Mouse (Mus musculus) B cell, adult 2 months (primary cell): Measurements from ENCODE around the gene Ykt6.
A peak's percentile ranks its signal among the peaks of the same experiment; 100 is the strongest.
"Not testable (repeated sequence)": the region's sequence is repeated elsewhere in the genome, so short reads cannot be mapped to it uniquely, and the experiment has no call there.

ENCODE experiments used
- DNase-seq, 2 experiments: peaks; one replicate each; pipeline ENCODE4 v3.0.0; 2022

The Ykt6 gene

DNA sequence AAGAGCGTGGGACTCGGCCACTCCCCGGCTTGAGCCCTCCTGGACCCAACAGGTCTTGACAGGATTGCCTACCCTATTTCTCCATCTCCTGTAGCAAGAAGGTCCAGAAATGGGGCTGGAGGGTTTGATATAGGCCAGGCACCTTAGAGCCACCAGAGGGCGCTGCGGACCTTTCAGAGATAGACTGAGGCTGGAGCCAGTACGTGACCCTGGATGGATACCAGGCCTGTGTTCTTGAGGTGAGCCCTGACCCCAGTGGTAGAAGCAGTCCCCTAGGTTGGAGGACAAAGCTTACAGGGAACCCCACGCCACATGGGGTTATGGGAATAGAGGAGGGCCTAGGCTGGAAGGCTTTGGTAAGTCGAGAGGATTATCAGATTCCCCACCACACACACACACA lies 40.5 kb downstream of the Ykt6 start:
- peak; percentile 89 to 90 for DNase-seq

DNA sequence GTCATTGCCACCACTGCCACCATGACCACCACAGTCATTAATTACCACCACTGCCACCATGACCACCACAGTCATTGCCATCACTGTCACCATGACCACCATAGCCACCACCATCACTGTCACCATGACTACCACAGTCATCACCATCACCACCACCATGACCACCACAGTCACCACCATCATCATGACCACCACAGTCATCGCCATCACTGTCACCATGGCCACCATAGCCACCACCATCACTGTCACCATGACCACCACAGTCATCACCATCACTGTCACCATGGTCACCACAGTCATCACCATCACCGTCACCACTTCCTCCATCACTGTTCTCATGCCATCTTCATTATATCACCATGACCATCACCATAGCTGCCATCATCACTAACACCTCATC lies 43.0 kb downstream of the Ykt6 start:
- no peak for DNase-seq

DNA sequence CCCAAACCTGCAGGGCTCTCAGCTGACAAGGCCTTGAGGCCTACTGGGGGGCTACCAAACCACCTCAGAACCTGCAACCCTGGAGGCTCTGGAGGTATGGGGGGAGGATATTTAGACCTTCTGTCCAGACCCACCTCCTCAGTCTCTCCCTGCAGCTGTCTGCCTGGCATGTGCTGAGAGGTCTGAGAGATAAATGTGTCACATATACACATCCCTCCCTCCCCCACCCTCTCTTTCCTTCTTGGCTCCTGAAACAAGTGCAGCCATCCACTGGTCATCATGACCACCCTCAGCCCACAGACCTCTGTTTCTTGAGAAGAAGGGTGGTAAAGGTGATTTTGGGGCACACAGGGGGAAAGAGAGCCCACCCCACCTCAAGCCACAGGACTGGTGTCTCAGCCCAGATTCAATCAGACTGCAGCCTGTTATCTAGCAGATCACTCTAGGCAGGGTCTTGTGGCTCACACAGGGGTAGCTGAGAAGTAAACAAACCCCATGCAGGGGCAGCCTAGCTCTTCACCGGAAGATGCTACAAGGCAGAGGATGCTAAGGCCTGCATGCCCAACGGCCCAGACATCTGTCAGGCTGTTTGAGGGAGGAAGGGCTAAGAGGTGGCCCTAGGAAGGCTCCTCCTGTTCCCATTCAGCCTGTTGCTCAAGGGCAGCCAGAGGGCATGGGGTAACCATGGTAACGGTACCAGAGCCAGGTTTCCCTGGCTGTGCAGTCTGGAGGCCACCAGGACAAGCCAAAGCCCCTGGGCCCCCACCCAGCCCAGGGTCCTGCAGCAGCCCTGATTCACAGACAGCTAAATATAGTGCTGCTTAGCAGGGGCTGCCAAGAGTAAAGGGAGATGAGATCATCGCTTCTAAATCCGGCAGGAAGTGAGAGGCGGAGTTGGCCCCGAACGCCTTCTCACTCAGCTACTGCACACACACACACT lies 44.6 kb downstream of the Ykt6 start:
- DNase-seq = peak; percentile 51 to 52

DNA sequence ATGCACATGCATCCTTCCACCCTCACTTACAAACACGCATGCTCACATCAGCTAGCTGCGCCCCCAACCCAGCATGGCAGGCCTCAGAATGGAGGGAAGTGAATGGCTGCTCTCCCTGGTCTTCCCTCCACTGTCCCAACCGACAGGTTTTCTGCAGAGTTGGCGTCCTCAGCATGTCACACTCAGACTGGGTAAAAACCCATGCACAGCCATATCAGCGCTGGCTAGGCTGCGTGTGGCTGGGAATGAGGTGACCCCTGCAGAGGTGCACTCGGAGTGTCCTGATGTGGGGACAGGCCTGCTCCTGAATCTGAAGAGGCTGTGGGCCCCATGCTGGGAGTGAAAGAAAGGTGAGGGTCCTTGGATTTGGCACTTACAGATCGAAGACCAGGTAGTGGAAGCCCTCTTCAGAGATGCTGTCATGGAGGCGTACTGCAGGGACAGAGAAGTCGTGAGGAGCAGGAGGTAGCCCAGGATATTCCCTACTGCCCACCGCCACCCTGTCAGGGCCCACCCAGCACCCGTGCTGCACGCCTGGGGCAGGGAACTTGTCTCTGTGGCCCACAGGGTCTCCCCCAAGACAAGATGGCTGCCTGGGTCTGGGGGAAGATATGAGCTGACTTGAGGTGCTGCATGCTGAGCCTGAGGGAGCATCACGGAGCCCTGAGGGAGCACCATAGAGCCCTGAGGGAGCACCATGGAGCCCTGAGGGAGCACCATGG lies 45.6 kb downstream of the Ykt6 start:
- no peak for DNase-seq

DNA sequence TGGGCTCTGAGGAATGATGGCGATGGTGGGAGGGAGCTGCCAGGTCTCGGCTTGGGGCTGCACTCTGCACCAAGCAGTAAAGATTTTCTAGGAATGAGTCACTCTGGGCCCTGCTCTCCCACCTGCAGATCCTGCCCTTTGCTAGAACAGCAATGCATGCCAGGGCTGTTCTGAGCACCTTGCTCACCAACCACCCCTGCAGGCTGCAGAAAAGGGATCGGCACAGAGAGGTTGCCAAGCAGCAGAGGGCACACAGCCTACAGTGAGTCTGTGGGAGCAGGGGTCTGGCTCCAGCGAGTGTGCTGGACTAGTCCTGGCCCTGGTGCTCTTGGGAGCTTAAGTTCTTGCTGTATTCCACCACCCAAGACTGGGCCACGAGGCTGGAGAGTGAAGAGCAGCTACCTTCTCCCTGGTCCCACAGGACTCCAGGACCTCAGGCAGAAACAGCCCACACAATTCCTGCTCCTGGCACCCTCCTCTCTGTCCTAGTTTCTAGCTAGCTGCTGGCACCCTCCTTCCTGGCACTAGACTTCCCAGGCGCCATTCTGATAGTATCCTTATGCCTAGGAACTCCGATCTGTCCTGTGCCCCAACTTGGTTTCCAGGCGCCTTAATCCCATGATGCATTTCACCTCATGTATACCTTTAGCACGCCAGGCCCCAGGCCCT lies 46.6 kb downstream of the Ykt6 start:
- DNase-seq = no peak

DNA sequence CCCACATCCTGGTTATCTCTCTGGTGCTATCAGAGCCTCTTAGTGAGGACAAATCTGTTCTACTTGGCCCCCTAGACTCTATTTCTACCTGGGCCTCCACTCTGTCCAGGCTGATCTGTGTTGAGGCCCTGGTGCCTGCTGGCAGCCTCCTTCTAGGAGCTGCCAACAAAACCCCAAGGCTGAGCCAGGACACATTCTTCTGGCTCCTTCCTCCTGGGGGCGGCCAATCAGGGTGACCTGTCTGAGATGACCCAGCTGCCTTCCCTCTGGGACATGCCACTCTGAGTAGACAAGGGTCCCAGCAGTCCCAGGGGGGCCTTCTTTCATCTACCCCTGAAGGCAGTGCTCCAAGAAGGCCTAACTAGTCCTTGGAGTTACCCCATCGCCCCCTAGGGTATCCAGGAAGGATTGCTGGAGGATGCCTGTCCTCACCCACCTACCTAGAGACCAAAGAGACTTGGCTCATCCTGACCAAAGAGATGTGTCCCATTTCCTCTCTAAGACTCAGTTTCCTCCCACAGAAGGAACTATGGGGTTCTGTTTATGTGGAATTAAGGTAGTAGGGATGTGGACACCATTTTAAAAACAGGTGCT lies 47.6 kb downstream of the Ykt6 start:
- no peak for DNase-seq

DNA sequence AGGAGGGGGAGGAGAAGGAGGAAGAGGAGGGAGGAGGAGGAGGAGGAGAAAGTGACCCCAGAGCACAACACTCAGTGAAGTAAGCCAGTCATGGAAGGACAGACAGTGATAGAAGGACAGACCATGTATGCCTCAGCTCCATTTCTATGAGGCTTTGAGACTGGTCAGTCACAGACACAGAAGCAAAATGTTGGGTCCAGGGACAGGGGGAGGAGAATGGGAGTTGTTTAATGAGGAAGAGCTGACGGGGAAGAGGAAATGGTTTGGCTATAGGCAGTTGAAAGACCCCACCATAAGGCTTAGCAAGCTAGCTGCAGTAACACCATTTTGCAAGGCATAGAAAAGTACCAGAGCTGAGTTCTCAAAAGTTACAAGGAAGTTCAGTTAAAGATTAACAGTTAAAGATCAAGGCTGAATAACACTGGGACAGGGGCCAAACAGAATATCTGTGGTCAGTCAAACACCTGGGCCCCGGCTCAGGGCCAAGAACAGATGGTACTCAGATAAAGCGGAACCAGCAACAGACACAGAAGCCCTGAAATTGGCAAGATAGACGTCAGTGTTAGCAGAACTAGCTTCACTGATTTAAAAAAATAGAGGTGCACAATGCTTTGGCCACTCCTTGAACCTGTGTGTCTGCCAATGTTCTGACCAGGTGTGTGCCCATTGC lies 50.0 kb downstream of the Ykt6 start:
- DNase-seq = peak in 1 of 2 experiments; percentile 31

DNA sequence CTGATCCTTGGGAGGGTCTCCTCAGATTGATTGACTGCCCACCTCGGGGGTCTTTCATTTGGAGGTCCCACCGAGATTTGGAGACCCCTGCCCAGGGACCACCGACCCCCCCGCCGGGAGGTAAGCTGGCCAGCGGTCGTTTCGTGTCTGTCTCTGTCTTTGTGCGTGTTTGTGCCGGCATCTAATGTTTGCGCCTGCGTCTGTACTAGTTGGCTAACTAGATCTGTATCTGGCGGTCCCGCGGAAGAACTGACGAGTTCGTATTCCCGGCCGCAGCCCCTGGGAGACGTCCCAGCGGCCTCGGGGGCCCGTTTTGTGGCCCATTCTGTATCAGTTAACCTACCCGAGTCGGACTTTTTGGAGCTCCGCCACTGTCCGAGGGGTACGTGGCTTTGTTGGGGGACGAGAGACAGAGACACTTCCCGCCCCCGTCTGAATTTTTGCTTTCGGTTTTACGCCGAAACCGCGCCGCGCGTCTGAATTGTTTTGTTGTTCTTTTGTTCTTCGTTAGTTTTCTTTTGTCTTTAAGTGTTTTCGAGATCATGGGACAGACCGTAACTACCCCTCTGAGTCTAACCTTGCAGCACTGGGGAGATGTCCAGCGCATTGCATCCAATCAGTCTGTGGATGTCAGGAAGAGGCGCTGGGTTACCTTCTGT lies 51.0 kb downstream of the Ykt6 start:
- DNase-seq = peak in 1 of 2 experiments; percentile 47

DNA sequence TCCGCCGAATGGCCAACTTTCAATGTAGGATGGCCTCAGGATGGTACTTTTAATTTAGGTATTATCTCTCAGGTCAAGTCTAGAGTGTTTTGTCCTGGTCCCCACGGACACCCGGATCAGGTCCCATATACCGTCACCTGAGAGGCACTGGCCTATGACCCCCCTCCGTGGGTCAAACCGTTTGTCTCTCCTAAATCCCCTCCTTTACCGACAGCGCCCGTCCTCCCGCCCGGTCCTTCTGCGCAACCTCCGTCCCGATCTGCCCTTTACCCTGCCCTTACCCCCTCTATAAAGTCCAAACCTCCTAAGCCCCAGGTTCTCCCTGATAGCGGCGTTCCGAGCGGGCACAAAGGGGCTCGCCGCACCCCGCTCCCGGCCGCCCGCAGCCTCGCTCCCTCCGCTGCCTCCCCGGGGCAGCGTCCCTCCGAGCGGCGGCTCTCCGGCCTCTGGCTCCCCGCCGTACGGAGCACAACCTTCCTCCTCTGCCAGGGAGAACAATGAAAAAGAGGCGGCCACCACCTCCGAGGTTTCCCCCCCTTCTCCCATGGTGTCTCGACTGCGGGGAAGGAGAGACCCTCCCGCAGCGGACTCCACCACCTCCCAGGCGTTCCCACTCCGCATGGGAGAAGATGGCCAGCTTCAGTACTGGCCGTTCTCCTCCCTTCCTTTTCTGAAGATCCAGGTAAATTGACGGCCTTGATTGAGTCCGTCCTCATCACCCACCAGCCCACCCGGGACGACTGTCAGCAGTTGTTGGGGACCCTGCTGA lies 51.7 kb downstream of the Ykt6 start:
- peak in 1 of 2 experiments; percentile 34 for DNase-seq

DNA sequence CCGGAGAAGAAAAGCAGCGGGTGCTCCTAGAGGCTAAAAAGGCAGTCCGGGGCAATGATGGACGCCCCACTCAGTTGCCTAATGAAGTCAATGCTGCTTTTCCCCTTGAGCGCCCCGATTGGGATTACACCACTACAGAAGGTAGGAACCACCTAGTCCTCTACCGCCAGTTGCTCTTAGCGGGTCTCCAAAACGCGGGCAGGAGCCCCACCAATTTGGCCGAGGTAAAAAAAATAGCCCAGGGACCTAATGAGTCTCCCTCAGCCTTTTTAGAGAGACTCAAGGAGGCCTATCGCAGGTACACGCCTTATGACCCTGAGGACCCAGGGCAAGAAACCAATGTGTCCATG lies 52.3 kb downstream of the Ykt6 start:
- peak in 1 of 2 experiments; percentile 30 for DNase-seq

DNA sequence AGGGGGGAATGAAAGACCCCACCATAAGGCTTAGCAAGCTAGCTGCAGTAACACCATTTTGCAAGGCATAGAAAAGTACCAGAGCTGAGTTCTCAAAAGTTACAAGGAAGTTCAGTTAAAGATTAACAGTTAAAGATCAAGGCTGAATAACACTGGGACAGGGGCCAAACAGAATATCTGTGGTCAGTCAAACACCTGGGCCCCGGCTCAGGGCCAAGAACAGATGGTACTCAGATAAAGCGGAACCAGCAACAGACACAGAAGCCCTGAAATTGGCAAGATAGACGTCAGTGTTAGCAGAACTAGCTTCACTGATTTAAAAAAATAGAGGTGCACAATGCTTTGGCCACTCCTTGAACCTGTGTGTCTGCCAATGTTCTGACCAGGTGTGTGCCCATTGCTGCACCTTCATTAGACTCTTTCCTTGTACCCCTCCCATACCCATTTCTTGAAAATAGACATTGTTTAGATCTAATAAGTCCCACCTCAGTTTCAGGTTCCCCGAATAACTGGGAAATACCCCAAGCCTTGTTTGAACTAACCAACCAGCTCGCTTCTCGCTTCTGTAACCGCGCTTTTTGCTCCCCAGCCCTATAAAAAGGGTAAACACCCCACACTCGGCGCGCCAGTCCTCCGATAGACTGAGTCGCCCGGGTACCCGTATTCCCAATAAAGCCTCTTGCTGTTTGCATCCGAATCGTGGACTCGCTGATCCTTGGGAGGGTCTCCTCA lies 55.4 kb downstream of the Ykt6 start:
- DNase-seq = not testable (repeated sequence)

DNA sequence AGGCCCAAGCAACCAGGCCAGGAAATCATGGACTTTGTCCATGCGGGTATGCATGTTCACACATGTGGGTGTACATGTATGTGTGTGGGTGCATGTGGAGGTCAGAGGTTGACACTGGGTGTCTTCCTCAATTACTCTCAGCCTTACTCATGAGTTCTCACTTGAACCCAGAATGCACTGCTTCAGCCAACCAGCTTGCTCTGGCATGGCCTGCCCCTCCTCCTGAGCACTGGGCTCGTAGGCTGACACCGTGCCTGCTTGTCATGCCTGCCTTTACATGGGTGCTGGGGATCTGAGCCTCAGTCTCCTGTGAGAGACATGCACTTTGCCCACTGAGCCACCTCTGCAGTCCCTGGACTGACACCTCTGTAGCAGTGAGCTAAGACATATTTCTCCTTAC lies 56.4 kb downstream of the Ykt6 start:
- peak; percentile 42 to 44 for DNase-seq

DNA sequence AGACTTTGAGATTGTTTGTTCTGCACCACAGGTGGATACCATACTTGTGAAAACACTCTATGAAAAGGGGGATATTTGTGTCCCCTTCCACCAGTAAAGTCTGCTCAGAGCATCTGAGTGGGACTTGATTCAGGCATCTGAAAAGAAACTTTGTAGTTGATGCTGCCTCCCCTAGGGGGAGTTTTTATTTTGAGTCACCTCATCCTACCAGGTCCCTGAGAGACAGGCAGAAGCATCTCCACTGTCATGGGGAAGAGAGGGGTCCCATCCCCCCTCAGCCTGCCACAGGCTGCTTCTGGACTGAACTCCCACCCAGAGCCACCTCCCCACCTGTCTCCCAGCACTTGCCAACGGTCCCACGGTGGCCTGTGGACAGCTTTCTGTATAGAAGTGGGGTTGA lies 57.9 kb downstream of the Ykt6 start:
- DNase-seq = peak in 1 of 2 experiments; percentile 33

DNA sequence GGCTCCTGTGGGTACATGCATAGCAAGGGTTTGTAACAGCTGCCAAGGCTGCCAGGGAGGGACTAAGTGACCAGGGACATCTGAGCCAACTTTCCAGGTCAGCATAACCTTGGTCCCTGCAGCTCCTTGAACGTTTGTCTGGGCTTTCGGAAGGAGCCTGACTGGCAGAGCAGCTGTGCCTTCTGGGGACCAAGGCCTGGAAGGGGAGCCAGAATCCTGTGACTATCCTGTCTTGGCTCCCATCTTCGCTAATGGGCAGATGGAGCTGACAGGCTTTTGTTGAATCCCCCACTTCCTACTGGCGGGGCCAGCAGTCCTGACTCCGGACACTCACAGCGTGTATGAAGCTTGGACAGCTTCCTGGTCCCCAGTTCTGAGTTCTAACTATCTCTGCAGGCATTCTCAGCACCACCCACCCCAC lies 59.5 kb downstream of the Ykt6 start:
- no peak for DNase-seq

DNA sequence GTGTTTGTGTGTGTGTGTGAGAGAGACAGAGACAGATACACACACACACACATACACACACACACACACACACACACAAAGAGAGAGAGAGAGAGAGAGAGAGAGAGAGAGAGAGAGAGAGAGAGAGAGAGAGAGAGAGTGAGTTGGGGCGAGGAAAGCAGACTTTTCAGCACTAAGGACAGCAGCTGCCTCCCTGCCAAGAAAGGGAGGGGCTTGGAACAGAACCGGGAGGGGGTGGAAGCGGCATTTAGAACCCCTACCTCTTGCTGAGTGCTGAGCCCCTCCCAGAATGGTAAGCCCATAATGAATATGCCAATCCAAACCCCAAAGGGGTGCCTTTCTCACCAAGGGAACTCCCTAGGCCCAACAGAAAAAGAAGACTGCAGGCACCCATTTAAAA lies 60.9 kb downstream of the Ykt6 start:
- DNase-seq = no peak

DNA sequence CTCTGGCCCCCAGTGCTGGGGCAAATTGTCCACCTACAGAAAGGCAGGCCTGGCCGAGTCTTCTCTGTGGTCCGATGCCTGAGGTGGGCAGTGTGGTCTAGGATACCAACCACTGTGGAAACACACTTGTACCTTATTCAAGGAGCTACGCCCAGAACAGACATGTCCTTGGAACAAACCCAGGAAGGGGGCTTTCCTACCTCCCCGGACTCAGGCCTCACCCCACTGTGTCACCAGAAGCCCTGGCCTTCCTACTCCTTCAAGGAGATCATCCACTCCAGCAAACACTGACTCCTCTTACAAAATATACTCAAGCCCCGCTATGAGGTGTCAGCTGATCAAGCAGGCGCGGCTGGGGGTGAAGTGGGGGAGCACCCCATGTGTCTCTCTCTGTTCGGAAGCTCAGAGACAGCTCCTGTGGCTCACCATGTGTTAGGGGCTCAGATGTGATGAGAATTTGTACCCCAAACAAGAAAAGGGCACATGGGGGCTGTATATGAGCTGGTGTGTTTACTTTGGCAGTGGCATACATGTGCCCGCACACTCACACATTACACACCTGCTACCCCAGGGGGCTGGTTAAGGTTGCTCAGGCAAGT lies 61.4 kb downstream of the Ykt6 start:
- no peak for DNase-seq
